Comparison of ENCODE assay signal across 13 mouse cellular contexts in the genomic region with DNA sequence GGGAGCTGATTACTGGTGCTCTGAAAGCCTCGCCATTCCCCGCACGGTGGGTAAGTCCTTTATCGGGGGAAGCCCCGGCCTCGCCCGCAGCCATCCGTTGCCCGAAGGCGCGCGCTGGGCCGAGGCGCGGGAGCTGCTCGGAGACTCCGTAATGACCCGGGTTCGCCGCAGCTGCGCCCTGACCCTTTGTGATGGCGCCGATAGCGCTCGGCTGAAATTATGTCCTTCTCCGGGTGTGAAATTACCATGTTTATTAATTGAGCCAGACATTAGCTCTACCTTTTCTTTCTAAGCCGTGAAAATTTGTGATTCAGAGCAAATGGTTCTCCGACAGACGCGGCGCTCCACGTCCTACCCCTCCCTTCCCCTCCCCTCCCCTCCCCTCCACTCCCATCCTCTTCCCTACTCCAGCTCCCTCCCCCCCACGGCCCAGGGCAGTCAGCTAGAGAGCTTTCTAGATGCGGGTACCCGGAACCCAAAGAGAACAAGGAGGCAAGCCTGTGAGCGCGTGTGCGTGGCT. TPM values are rescaled to one million over a fixed set of nuclear protein-coding genes. Genes with fewer than 3 reads are reported as not detected.
DNase-seq lines count a peak whose midpoint lies in the region; ATAC-seq lines count a peak whose summit lies in the region.
"Had no signal": no experiment of that assay in that cellular context is flagged by ENCODE, and none has a peak within 500 bp of the region (broad histone marks: within the 10 kb centered on the region; RNA-seq: fewer than 3 reads in every experiment).

No protein-coding gene starts in this region.

- peak; percentile 34 to 45 for DNase-seq in cerebellum, postnatal 14 days
- no peak for DNase-seq in cerebellum, adult 11 months
- DNase-seq in R1 (ENCODE audit: low read depth, low spot score), result peak; percentile 85
- DNase-seq in hindbrain, embryonic 11.5 days (ENCODE audit: low spot score), result peak; percentile 77
- peak; percentile 78 for DNase-seq in midbrain, embryonic 14.5 days
- DNase-seq in layer of hippocampus, postnatal 36 days, result no peak
- DNase-seq in ovary, postnatal 10 days (ENCODE audit: low spot score), result no peak
- DNase-seq in lung, adult 18-20 months, result no peak
- DNase-seq: adrenal gland, adult 8-10 months; layer of hippocampus, adult 9-11 months; thymus, postnatal 36 days had no signal

- H3K9me3 ChIP-seq in hindbrain, embryonic 11.5 days (ENCODE audit: control insufficient read depth, low read length), result no peaks in the 10 kb centered on the region
- no peaks in the 10 kb centered on the region for H3K9me3 ChIP-seq in midbrain, embryonic 14.5 days (ENCODE audit: control insufficient read depth, low read length)

- H3K4me3 ChIP-seq in hindbrain, embryonic 11.5 days (ENCODE audit: low read depth, low read length), result peak overlapping the region; percentile 12; the same call in 1 of the 2 replicates
- peak overlapping the region; percentile 23 for H3K4me3 ChIP-seq in midbrain, embryonic 14.5 days (replicated peaks; ENCODE audit: low read depth, low read length)
- H3K4me3 ChIP-seq: erythroblast, embryonic 14.5 days; myocyte had no signal

- peak; percentile 85 for ATAC-seq in hindbrain, embryonic 11.5 days (ENCODE audit: low FRiP score)
- peak; percentile 65 for ATAC-seq in midbrain, embryonic 14.5 days (ENCODE audit: low FRiP score, low TSS enrichment)

- peak overlapping the region; percentile 23 for H3K4me2 ChIP-seq in hindbrain, embryonic 11.5 days (replicated peaks; ENCODE audit: low read depth, low read length)
- peak overlapping the region; percentile 45 for H3K4me2 ChIP-seq in midbrain, embryonic 14.5 days (ENCODE audit: low read length)

- no peak overlapping the region for H3K9ac ChIP-seq in hindbrain, embryonic 11.5 days (ENCODE audit: low read depth, low read length)
- H3K9ac ChIP-seq in midbrain, embryonic 14.5 days (replicated peaks; ENCODE audit: low read length), result 0 out of 2 replicates have a peak overlapping the region, but pooled peaks have one; percentile 20

- H3K27me3 ChIP-seq in hindbrain, embryonic 11.5 days (ENCODE audit: control insufficient read depth, insufficient read depth, low read length), result peaks cover 78% of the 10 kb centered on the region
- peaks cover 85% of the 10 kb centered on the region for H3K27me3 ChIP-seq in midbrain, embryonic 14.5 days (ENCODE audit: control insufficient read depth, insufficient read depth, low read length)

- peaks cover 4% of the 10 kb centered on the region for H3K4me1 ChIP-seq in hindbrain, embryonic 11.5 days (replicated peaks; ENCODE audit: control insufficient read depth, insufficient read depth, low read length)
- peaks cover 10% of the 10 kb centered on the region; the same call in 1 of the 2 replicates for H3K4me1 ChIP-seq in midbrain, embryonic 14.5 days (ENCODE audit: control insufficient read depth, insufficient read depth, low read length)

- H3K27ac ChIP-seq in hindbrain, embryonic 11.5 days (ENCODE audit: low read depth, low read length), result peak overlapping the region; percentile 7
- H3K27ac ChIP-seq in midbrain, embryonic 14.5 days (replicated peaks; ENCODE audit: low read depth, low read length), result peak overlapping the region; percentile 61

- H3K36me3 ChIP-seq in hindbrain, embryonic 11.5 days (ENCODE audit: control insufficient read depth, insufficient read depth, low read length), result no peaks in the 10 kb centered on the region
- H3K36me3 ChIP-seq in midbrain, embryonic 14.5 days (ENCODE audit: control insufficient read depth, insufficient read depth, low read length), result no peaks in the 10 kb centered on the region

- WGBS in hindbrain, embryonic 11.5 days, result 1% methylated on average over 38 of the region's 38 CpGs
- under 1% methylated on average over 38 of the region's 38 CpGs for whole genome bisulfite sequencing in midbrain, embryonic 14.5 days

RNA-seq across cellular contexts. Expression of gene Tfap2a, which starts 34.1 kb away (rescaled TPM):
- 15.5 and 20.6 TPM in 2 replicates for polyA plus RNA-seq in hindbrain, embryonic 11.5 days (2014; fragmentation: Nextera tagmentation; extraction: Ambion mirVana)
- polyA plus RNA-seq in midbrain, embryonic 14.5 days (2014; fragmentation: Nextera tagmentation; extraction: Ambion mirVana), result 11.6 and 11.8 TPM in 2 replicates
- total RNA-seq in layer of hippocampus, postnatal 36 days (2021), result under 1 TPM; 0.40 to 0.42 TPM
- polyA plus RNA-seq: erythroblast, embryonic 14.5 days had no signal

Comparison
In these comparisons a context has a peak if more than half of its experiments do, and no peak if none do; other contexts are left out.
1. DNase-seq: peak in cerebellum, postnatal 14 days (2 of 2), R1 (single experiment), hindbrain, embryonic 11.5 days (single experiment) and midbrain, embryonic 14.5 days (single experiment); none in cerebellum, adult 11 months (single experiment), layer of hippocampus, postnatal 36 days (0 of 2), ovary, postnatal 10 days (single experiment) and lung, adult 18-20 months (0 of 2).